Mouse (Mus musculus) embryonic facial prominence, embryonic 14.5 days (tissue): ENCODE data around the gene Ednra. TPM values are rescaled to one million over a fixed set of nuclear protein-coding genes. Genes with fewer than 3 reads are reported as not detected.

ENCODE experiments used
- ATAC-seq: fragments of 200-750 bp; cut with Nextera tagmentation; 2 replicates; pipeline ENCODE4 v1.8.0; 2017; ENCODE audit warnings: low read depth, moderate number of reproducible peaks, moderate TSS enrichment
- DNase-seq: peaks from one replicate; pipeline ENCODE4 v3.0.0-alpha.2; 2015; ENCODE audit warnings: low spot score
- H3K27ac ChIP-seq: fragments of 300-500 bp; sonication (generic); replicated peaks from 2 replicates; pipeline ENCODE4 v1.5.1; 2014; ENCODE audit warnings: low read depth, mild to moderate bottlenecking, low read length, moderate library complexity
- H3K27me3 ChIP-seq: fragments of 300-500 bp; sonication (generic); replicated peaks from 2 replicates; pipeline ENCODE4 v1.6.1; 2014; ENCODE audit warnings: low read length; ENCODE audit not compliant: control insufficient read depth, insufficient read depth
- H3K36me3 ChIP-seq: fragments of 300-500 bp; sonication (generic); 2 replicates; pipeline ENCODE4 v1.6.1; 2014; ENCODE audit warnings: low read length, mixed read lengths; ENCODE audit not compliant: control insufficient read depth, insufficient read depth
- H3K4me1 ChIP-seq: fragments of 300-500 bp; sonication (generic); 2 replicates; pipeline ENCODE4 v1.6.1; 2014; ENCODE audit warnings: antibody characterized with exemption, low read length; ENCODE audit not compliant: control insufficient read depth, insufficient read depth
- H3K4me2 ChIP-seq: fragments of 300-500 bp; sonication (generic); 2 replicates; pipeline ENCODE4 v1.6.1; 2014; ENCODE audit warnings: low read depth, mild to moderate bottlenecking, low read length, moderate library complexity, mixed read lengths
- H3K4me3 ChIP-seq: fragments of 300-500 bp; sonication (generic); 2 replicates; pipeline ENCODE4 v1.5.1; 2014; ENCODE audit warnings: low read depth, mild to moderate bottlenecking, low read length
- H3K9ac ChIP-seq: fragments of 300-500 bp; sonication (generic); 2 replicates; pipeline ENCODE4 v1.6.1; 2014; ENCODE audit warnings: low read depth, mild to moderate bottlenecking, low read length, moderate library complexity, mixed read lengths
- H3K9me3 ChIP-seq: fragments of 300-500 bp; sonication (generic); 2 replicates; pipeline ENCODE4 v1.6.1; 2016; ENCODE audit warnings: low read length; ENCODE audit not compliant: control insufficient read depth
- WGBS: fragments of 180-500 bp; shearing (Covaris S2); extraction: QIAGEN DNeasy Blood & Tissue Kit; methylation state at CpG from one replicate; pipeline ENCODE4 v1.1.7; 2014; 5-methylcytosine and 5-hydroxymethylcytosine counted together
- polyA plus RNA-seq: library from polyadenylated mRNA; unstranded; fragments of >200 nt; fragmentation: Nextera tagmentation; extraction: Ambion mirVana; gene quantifications from 2 replicates; pipeline ENCODE4 v1.2.1, GENCODE M21; 2014

Ednra gene
- polyA plus RNA-seq = 28.7 and 35.1 TPM in 2 replicates

- ATAC-seq = peak; percentile 91
- Histone ChIP-seq H3K4me2 (peak within 1 kb of the TSS; percentile 51), H3K36me3 (peaks cover 10% of the 10 kb centered on the region)
These were observed at the start of gene Ednra for GRCm38 (mm10) chr8:77724046-77724930. Ednra (minus strand) TSS chr8:77724464.

GRCm38 (mm10) chr8:77773831-77774230 lies 49.6 kb upstream of the Ednra start:
- DNase-seq (no peak), ATAC-seq (no peak)
- Histone ChIP-seq H3K27ac (no peak overlapping the region), H3K4me2 (no peak overlapping the region), H3K27me3 (no peaks in the 10 kb centered on the region), H3K4me3 (no peak overlapping the region), H3K4me1 (no peaks in the 10 kb centered on the region), H3K9me3 (no peaks in the 10 kb centered on the region), H3K36me3 (no peaks in the 10 kb centered on the region), H3K9ac (no peak overlapping the region)
- WGBS = 64% methylated on average over 4 of the region's 4 CpGs

More at GRCm38 (mm10) chr8:77724046-77724930, at the start of gene Ednra:
- Histone ChIP-seq H3K27me3 (no peaks in the 10 kb centered on the region), H3K9me3 (no peaks in the 10 kb centered on the region), H3K27ac (peak within 1 kb of the TSS; percentile 94), H3K4me3 (peak within 1 kb of the TSS; percentile 61), H3K9ac (peak within 1 kb of the TSS; percentile 82), H3K4me1 (peaks cover 19% of the 10 kb centered on the region)
- WGBS = 1% methylated on average over 17 of the region's 27 CpGs
- DNase-seq = peak; percentile 89

- Histone ChIP-seq H3K27me3 (no peaks in the 10 kb centered on the region), H3K9ac (no peak overlapping the region), H3K27ac (no peak overlapping the region), H3K36me3 (no peaks in the 10 kb centered on the region), H3K4me3 (no peak overlapping the region), H3K4me1 (no peaks in the 10 kb centered on the region), H3K4me2 (no peak overlapping the region), H3K9me3 (no peaks in the 10 kb centered on the region)
- DNase-seq (no peak), ATAC-seq (no peak)
- 68% methylated on average over 5 of the region's 5 CpGs for WGBS
These were observed 49.0 kb upstream of the Ednra start for GRCm38 (mm10) chr8:77773256-77773655.

- Histone ChIP-seq H3K9me3 (no peaks in the 10 kb centered on the region), H3K27me3 (no peaks in the 10 kb centered on the region), H3K27ac (no peak overlapping the region), H3K9ac (no peak overlapping the region), H3K4me3 (no peak overlapping the region), H3K4me1 (no peaks in the 10 kb centered on the region), H3K36me3 (no peaks in the 10 kb centered on the region), H3K4me2 (no peak overlapping the region)
- DNase-seq (peak; percentile 74), ATAC-seq (peak; percentile 72)
- WGBS = 56% methylated on average over 5 of the region's 5 CpGs
These were observed 48.1 kb upstream of the Ednra start for GRCm38 (mm10) chr8:77772210-77772886.

- H3K4me1 ChIP-seq = no peaks in the 10 kb centered on the region
- no peaks in the 10 kb centered on the region for H3K27me3 ChIP-seq
- H3K9ac ChIP-seq = no peak overlapping the region
- ATAC-seq (no peak), DNase-seq (no peak)
- H3K4me3 ChIP-seq = no peak overlapping the region
- 49% methylated on average over 3 of the region's 3 CpGs for WGBS
- H3K27ac ChIP-seq = no peak overlapping the region
- H3K36me3 ChIP-seq = no peaks in the 10 kb centered on the region
- H3K9me3 ChIP-seq = no peaks in the 10 kb centered on the region
- no peak overlapping the region for H3K4me2 ChIP-seq
These were observed 46.7 kb upstream of the Ednra start for GRCm38 (mm10) chr8:77770966-77771365.

- ATAC-seq = no peak
- DNase-seq = no peak
- H3K4me2 ChIP-seq = no peak overlapping the region
- WGBS = 88% methylated on average over 5 of the region's 5 CpGs
- no peaks in the 10 kb centered on the region for H3K4me1 ChIP-seq
- H3K9me3 ChIP-seq = no peaks in the 10 kb centered on the region
- no peak overlapping the region for H3K9ac ChIP-seq
- no peak overlapping the region for H3K27ac ChIP-seq
- no peaks in the 10 kb centered on the region for H3K36me3 ChIP-seq
- no peak overlapping the region for H3K4me3 ChIP-seq
- no peaks in the 10 kb centered on the region for H3K27me3 ChIP-seq
These were observed 44.7 kb upstream of the Ednra start for GRCm38 (mm10) chr8:77768916-77769315.

GRCm38 (mm10) chr8:77764253-77764652 lies 40.0 kb upstream of the Ednra start:
- Histone ChIP-seq H3K4me2 (no peak overlapping the region), H3K36me3 (no peaks in the 10 kb centered on the region), H3K27me3 (no peaks in the 10 kb centered on the region), H3K4me3 (no peak overlapping the region), H3K9ac (no peak overlapping the region), H3K27ac (no peak overlapping the region), H3K4me1 (no peaks in the 10 kb centered on the region), H3K9me3 (peaks cover 7% of the 10 kb centered on the region; the same call in 1 of the 2 replicates)
- WGBS = 62% methylated on average over 8 of the region's 8 CpGs
- ATAC-seq (no peak), DNase-seq (no peak)

- ATAC-seq (no peak), DNase-seq (no peak)
- Histone ChIP-seq H3K4me1 (no peaks in the 10 kb centered on the region), H3K36me3 (no peaks in the 10 kb centered on the region), H3K9ac (no peak overlapping the region), H3K9me3 (peaks cover 7% of the 10 kb centered on the region; the same call in 1 of the 2 replicates), H3K4me3 (no peak overlapping the region), H3K27ac (no peak overlapping the region), H3K27me3 (no peaks in the 10 kb centered on the region), H3K4me2 (no peak overlapping the region)
- WGBS = 66% methylated on average over 3 of the region's 3 CpGs
These were observed 38.7 kb upstream of the Ednra start for GRCm38 (mm10) chr8:77762967-77763366.
